In the genomic region with DNA sequence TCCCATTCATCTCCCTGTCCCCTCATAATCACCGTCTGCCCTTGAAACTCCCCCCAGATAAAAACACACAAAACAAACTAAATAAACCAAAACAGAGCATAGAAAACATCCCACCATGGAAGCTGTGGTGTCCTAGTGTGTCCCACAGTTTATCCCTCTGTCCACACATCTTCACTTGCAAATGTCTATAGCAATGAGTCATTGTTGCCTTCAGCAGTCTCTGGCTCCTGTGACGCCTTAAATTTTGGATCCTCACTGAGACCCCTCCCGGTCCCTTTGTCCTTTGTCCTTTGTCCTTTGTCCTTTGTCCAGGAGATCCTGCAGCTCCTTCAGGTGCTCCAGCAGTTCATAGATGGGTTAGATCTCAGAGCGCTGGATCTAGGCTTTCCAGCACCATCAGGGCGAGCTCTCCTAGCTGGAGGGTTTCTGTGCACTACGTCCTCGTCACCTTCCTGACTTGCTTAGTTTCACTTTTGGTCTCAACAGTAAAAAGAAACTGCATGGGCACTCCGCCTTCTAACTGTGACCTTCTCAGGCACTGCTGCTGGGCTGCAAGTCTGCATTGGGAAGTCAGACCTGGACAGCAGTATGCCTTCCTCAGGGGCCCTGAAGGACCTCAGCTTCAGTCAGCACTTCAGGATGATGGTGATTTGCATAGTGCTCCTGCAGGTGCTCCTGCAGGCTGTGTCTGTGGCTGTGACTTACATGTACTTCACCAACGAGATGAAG, we compare ENCODE assay signal across 8 mouse cellular contexts. TPM values are rescaled to one million over a fixed set of nuclear protein-coding genes. Genes with fewer than 3 reads are reported as not detected.
DNase-seq lines count a peak whose midpoint lies in the region; ATAC-seq lines count a peak whose summit lies in the region.

TSS of gene Tnfsf10 (plus strand) at position 470 of the 729 bp plus-strand sequence.

- H3K36me3 ChIP-seq in heart, embryonic 12.5 days: no peaks in the 10 kb centered on the region
- no peaks in the 10 kb centered on the region for H3K36me3 ChIP-seq in forebrain, embryonic 16.5 days (ENCODE audit: control insufficient read depth, insufficient read depth)

- no peaks in the 10 kb centered on the region; the same call in 1 of the 2 replicates for H3K27me3 ChIP-seq in heart, embryonic 12.5 days (replicated peaks)
- no peaks in the 10 kb centered on the region for H3K27me3 ChIP-seq in forebrain, embryonic 16.5 days (replicated peaks; ENCODE audit: control insufficient read depth, insufficient read depth, low read length)

- ATAC-seq in heart, embryonic 12.5 days (ENCODE audit: insufficient number of reproducible peaks, low FRiP score): no peak
- no peak for ATAC-seq in forebrain, embryonic 16.5 days

- H3K4me3 ChIP-seq in heart, embryonic 12.5 days: no peak within 1 kb of the TSS
- no peak within 1 kb of the TSS for H3K4me3 ChIP-seq in forebrain, embryonic 16.5 days (replicated peaks; ENCODE audit: low read length)

- DNase-seq in urinary bladder, postnatal 14 days (ENCODE audit: low spot score): peak; percentile 9
- DNase-seq in urinary bladder, postnatal 10 days (ENCODE audit: low spot score): no peak
- peak; percentile 55 for DNase-seq in large intestine, adult 2 months (ENCODE audit: low read depth, low spot score)
- peak; percentile 53 to 57 for DNase-seq in natural killer cell, adult 2 months (ENCODE audit: low spot score in 2 of 2)
- peak; percentile 66 for DNase-seq in thymus, postnatal 4 days
- DNase-seq in layer of hippocampus, adult 9-11 months: no peak

- 64% methylated on average over 9 of the region's 9 CpGs for WGBS in heart, embryonic 12.5 days
- 9% methylated on average over 9 of the region's 9 CpGs for WGBS in large intestine, adult 2 months
- WGBS in forebrain, embryonic 16.5 days: 75% methylated on average over 9 of the region's 9 CpGs

- H3K4me2 ChIP-seq in heart, embryonic 12.5 days: peak within 1 kb of the TSS; percentile 20; the same call in 1 of the 2 replicates
- H3K4me2 ChIP-seq in forebrain, embryonic 16.5 days (ENCODE audit: low read length): no peak within 1 kb of the TSS

- H3K9me3 ChIP-seq in heart, embryonic 12.5 days (replicated peaks): no peaks in the 10 kb centered on the region
- no peaks in the 10 kb centered on the region for H3K9me3 ChIP-seq in forebrain, embryonic 16.5 days (ENCODE audit: control insufficient read depth, low read length)

- no peak within 1 kb of the TSS for H3K27ac ChIP-seq in heart, embryonic 12.5 days (ENCODE audit: poor library complexity, severe bottlenecking)
- H3K27ac ChIP-seq in forebrain, embryonic 16.5 days (ENCODE audit: low read length): no peak within 1 kb of the TSS

- no peak within 1 kb of the TSS for H3K9ac ChIP-seq in heart, embryonic 12.5 days
- H3K9ac ChIP-seq in forebrain, embryonic 16.5 days (replicated peaks; ENCODE audit: low read depth, low read length): no peak within 1 kb of the TSS

- peaks cover 9% of the 10 kb centered on the region for H3K4me1 ChIP-seq in heart, embryonic 12.5 days (replicated peaks)
- no peaks in the 10 kb centered on the region for H3K4me1 ChIP-seq in forebrain, embryonic 16.5 days (replicated peaks; ENCODE audit: control insufficient read depth, insufficient read depth, low read length)

RNA-seq across cellular contexts. Expression of gene Tnfsf10, which starts in this region (rescaled TPM):
- not detected in 2 replicates for polyA plus RNA-seq in heart, embryonic 12.5 days (2016; fragmentation: Nextera tagmentation; extraction: Ambion mirVana)
- 9.3 and 17.4 TPM in 2 replicates for polyA plus RNA-seq in large intestine, adult 2 months (2012; rRNA removed)
- 0.04 and 0.12 TPM in 2 replicates for polyA plus RNA-seq in forebrain, embryonic 16.5 days (2015; fragmentation: Nextera tagmentation; extraction: Ambion mirVana)

Comparison
In these comparisons a context has a peak if more than half of its experiments do, and no peak if none do; other contexts are left out.
1. DNase-seq: peak in urinary bladder, postnatal 14 days (single experiment), large intestine, adult 2 months (single experiment), natural killer cell, adult 2 months (2 of 2) and thymus, postnatal 4 days (single experiment); none in urinary bladder, postnatal 10 days (single experiment) and layer of hippocampus, adult 9-11 months (single experiment).